Mouse (Mus musculus) olfactory bulb, adult 2 months (tissue): Measurements from ENCODE around the gene Enah.

Source experiments
- CTCF ChIP-seq: fragments of 200-500 bp; IDR thresholded peaks from 2 replicates; pipeline ENCODE4 v1.5.1; 2012; ENCODE audit warnings: low read depth, mild to moderate bottlenecking, low read length, moderate library complexity; ENCODE audit not compliant: insufficient read depth
- POLR2A ChIP-seq: fragments of 200-500 bp; IDR thresholded peaks from 2 replicates; pipeline ENCODE4 v1.6.1; 2012; ENCODE audit warnings: mild to moderate bottlenecking, low read depth, low read length, moderate library complexity; ENCODE audit not compliant: insufficient read depth

GRCm38 (mm10) chr1:181877088-181877487, 142.7 kb downstream of the Enah start:
- TF ChIP-seq CTCF, result no peak
- no peak for TF ChIP-seq POLR2A
